Mouse (Mus musculus): ENCODE measurements around the gene Ddx58.

- TF ChIP-seq CTCF (IDR thresholded peaks at IDR 0.05; ENCODE audit: low read depth) (no peak), EP300 (IDR thresholded peaks at IDR 0.05; ENCODE audit: low read depth) (no peak)
Observed at GRCm38 (mm10) chr4:40180046-40180445, 59.6 kb downstream of the Ddx58 start.
